Mouse (Mus musculus) G1E (cell line): ENCODE measurements around the gene Plekhh2. TPM values are rescaled to one million over a fixed set of nuclear protein-coding genes. Genes with fewer than 3 reads are reported as not detected.

Source experiments
- ATAC-seq: 2 replicates; pipeline ENCODE4 v1.8.0; 2016; ENCODE audit warnings: mild to moderate bottlenecking; ENCODE audit not compliant: insufficient number of reproducible peaks, poor library complexity, low FRiP score, severe bottlenecking; ENCODE audit errors: extremely low read depth
- DNase-seq: peaks from one replicate; pipeline ENCODE4 v3.0.0; 2012; ENCODE audit warnings: low spot score
- H3K27me3 ChIP-seq: 2 replicates; pipeline ENCODE4 v1.6.1; 2012; ENCODE audit warnings: mild to moderate bottlenecking, low read length, inconsistent platforms; ENCODE audit not compliant: insufficient read depth
- H3K36me3 ChIP-seq: replicated peaks from 2 replicates; pipeline ENCODE3; 2012; ENCODE audit warnings: mild to moderate bottlenecking, inconsistent platforms
- H3K4me1 ChIP-seq: 2 replicates; pipeline ENCODE4 v1.6.1; 2012; ENCODE audit warnings: low read depth, low read length, inconsistent platforms, mixed read lengths; ENCODE audit not compliant: insufficient read depth
- H3K4me3 ChIP-seq: 2 replicates; pipeline ENCODE4 v1.5.1; 2012; ENCODE audit warnings: low read depth, mild to moderate bottlenecking, inconsistent platforms, low read length, moderate library complexity, mixed read lengths
- H3K9me3 ChIP-seq: replicated peaks from 2 replicates; pipeline ENCODE4 v1.6.1; 2012; ENCODE audit warnings: inconsistent platforms
- CTCF ChIP-seq: IDR thresholded peaks from 2 replicates; pipeline ENCODE4 v1.5.1; 2012; ENCODE audit warnings: low read depth, low read length, inconsistent platforms, mixed read lengths
- GATA1 ChIP-seq: IDR thresholded peaks from 2 replicates; pipeline ENCODE4 v1.6.1; 2012; ENCODE audit warnings: borderline replicate concordance, low read length, inconsistent platforms, mixed read lengths
- GATA2 ChIP-seq: IDR thresholded peaks from 2 replicates; pipeline ENCODE4 v1.6.1; 2012; ENCODE audit warnings: low read depth, low read length, inconsistent platforms, borderline replicate concordance
- POLR2AphosphoS5 ChIP-seq: IDR thresholded peaks from 2 replicates; pipeline ENCODE4 v1.6.1; 2012; ENCODE audit warnings: low read depth, low read length, inconsistent platforms; ENCODE audit not compliant: insufficient replicate concordance
- TAL1 ChIP-seq: conservative IDR thresholded peaks from 2 replicates; pipeline ENCODE4 v1.6.1; 2012; ENCODE audit warnings: low read depth, low read length, inconsistent platforms, mixed read lengths
- polyA plus RNA-seq: library from polyadenylated mRNA; stranded (reverse); fragments of >175 nt; gene quantifications from 2 replicates; pipeline ENCODE4 v1.2.3, GENCODE M21; 2012
- total RNA-seq, 2 experiments: library from RNA; stranded (forward) in 1 of 2; stranded (reverse) in 1 of 2; fragments of 200-1000 nt in 1 of 2; fragments of >200 nt in 1 of 2; fragmentation: Nextera tagmentation in 1 of 2; gene quantifications; 2 replicates each; pipeline ENCODE4 v1.2.3; 2014 to 2017

Gene Plekhh2
- total and polyA plus RNA-seq, 3 experiments = 0.01 to 0.49 TPM; not detected in 1

DNA sequence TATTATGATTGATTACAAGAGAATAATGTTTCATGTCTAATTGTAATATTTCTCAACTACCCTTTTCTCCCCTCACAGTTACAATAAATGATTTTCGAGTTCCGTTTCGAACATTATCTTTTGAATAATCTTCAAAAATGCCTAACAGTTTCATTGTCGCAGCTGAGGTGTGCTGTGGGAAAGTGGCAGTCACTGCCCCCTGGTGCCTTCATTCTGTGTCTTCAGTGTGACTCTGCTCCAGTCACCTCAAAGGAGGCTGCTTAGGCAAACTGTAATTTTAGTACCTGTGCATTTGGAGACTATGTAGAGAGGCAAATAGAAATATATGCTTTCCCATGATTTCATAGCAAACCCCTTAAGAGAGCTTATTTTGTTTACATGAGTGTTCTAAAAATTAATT lies 110.3 kb downstream of the Plekhh2 start:
- ATAC-seq (no peak), DNase-seq (no peak)
- no peaks in the 10 kb centered on the region for H3K27me3 ChIP-seq
- no peaks in the 10 kb centered on the region for H3K9me3 ChIP-seq
- H3K36me3 ChIP-seq = no peaks in the 10 kb centered on the region
- no peak for TF ChIP-seq GATA1
- TF ChIP-seq CTCF = no peak
- TF ChIP-seq POLR2AphosphoS5 = no peak
- TF ChIP-seq GATA2 = no peak
- no peak for TF ChIP-seq TAL1
- H3K4me1 ChIP-seq = no peaks in the 10 kb centered on the region
- H3K4me3 ChIP-seq = no peak overlapping the region

DNA sequence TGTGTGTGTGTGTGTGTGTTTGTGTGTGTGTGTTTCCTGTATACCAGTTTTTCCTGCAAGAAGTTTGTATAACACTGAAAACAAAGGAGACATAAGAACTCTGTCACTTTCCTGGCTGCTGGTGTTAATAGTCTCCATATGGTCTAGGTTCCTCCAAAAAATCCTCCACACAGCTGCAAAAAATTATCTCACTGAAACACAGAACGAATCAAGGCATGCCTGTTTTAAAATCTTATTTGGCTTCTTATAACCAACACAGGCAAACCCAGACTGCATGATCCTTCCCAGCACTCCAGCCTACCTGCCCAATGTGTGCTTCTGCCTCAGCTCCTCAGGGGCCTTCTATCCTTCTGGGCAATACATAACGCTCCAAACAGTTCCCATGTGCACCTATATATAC lies 111.2 kb downstream of the Plekhh2 start:
- H3K36me3 ChIP-seq = no peaks in the 10 kb centered on the region
- no peak for ATAC-seq
- no peaks in the 10 kb centered on the region for H3K27me3 ChIP-seq
- DNase-seq = no peak
- no peak overlapping the region for H3K4me3 ChIP-seq
- TF ChIP-seq TAL1 = no peak
- TF ChIP-seq CTCF = no peak
- TF ChIP-seq GATA2 = no peak
- TF ChIP-seq GATA1 = no peak
- no peak for TF ChIP-seq POLR2AphosphoS5
- no peaks in the 10 kb centered on the region for H3K4me1 ChIP-seq
- no peaks in the 10 kb centered on the region for H3K9me3 ChIP-seq

DNA sequence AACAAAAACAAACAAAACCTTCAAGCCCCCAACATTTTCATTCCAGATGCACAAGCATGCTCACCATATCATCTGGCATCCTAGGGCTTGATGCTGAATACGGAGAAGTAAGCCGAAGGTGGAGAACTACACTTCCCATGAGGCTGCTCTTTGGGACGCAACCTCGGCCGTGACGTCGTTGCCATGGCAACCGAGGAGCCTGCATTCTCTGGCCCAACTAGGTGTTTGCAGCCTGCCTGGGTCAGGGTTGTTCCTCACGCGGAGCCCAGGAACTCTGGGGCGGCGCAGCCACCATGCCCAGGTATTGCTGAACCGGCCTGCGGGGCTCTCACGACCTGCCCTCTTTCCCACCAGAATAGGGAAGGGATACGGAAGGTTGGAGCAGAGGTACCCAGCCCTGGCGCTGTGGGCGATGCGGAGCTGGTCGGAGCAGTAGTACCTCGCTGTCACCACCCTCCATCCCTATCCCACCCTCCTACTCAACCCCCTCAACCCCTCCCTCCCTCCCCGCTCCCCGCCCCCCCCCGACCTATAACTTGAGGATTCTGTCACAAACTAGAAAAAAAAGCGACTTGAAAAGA lies 114.7 kb downstream of the Plekhh2 start, which contains the start of gene Dync2li1:
Gene Dync2li1 (plus strand): TSS at position 221 of the 581 bp plus-strand sequence.
- H3K27me3 ChIP-seq = no peaks in the 10 kb centered on the region
- ATAC-seq (no peak), DNase-seq (no peak)
- no peaks in the 10 kb centered on the region for H3K4me1 ChIP-seq
- no peaks in the 10 kb centered on the region for H3K9me3 ChIP-seq
- no peak for TF ChIP-seq GATA1
- TF ChIP-seq TAL1 = no peak
- TF ChIP-seq POLR2AphosphoS5 = no peak
- no peak for TF ChIP-seq CTCF
- TF ChIP-seq GATA2 = no peak
- H3K36me3 ChIP-seq = no peaks in the 10 kb centered on the region
- H3K4me3 ChIP-seq = no peak within 1 kb of the TSS

DNA sequence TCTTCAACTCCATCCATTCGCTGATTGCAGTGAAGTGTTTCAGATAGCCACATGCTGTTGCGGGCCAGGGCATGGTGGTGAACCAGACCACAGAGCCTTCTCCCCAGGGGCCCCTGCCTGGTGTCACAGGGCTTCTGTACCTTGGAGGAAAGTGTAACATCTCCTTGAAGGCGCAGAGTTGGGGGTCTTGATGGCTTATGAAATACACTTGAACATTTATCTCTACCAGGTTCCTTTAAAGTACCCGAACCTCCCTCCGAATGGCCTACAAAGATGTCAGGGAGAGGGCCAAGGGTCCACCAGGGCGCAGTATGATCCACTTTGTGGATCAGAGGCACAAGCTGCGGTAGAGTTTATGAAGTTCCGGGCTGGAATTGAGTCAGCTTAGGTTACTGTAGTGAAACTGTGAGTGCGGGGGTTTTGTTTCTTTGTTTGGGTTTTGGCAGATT lies 115.2 kb downstream of the Plekhh2 start:
- Histone ChIP-seq H3K27me3 (no peaks in the 10 kb centered on the region), H3K4me3 (no peak overlapping the region), H3K9me3 (no peaks in the 10 kb centered on the region), H3K36me3 (no peaks in the 10 kb centered on the region), H3K4me1 (no peaks in the 10 kb centered on the region)
- TF ChIP-seq GATA2 = no peak
- no peak for TF ChIP-seq TAL1
- ATAC-seq (no peak), DNase-seq (no peak)

DNA sequence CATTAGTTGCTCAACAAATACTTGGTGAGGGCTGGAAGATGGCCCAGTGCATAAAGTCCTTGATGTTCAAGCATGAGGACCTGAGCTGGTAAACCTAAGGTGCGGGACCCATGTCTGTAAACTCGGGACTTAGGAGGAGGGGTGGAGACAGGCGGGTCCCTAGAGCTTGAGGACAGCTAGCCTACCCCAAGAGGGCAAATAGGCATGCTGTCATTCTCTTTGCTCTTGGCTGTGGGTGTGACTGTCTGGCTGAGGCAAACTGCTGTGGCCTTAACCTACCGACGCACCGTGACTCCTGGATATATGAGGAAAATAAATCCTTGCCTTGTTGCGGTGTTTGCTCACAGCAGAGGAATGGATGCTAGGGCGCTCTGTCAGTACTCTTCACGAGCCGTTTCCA lies 116.0 kb downstream of the Plekhh2 start:
- H3K36me3 ChIP-seq = no peaks in the 10 kb centered on the region
- TF ChIP-seq TAL1 (no peak), GATA2 (no peak), CTCF (no peak)
- no peaks in the 10 kb centered on the region; the same call in 1 of the 2 replicates for H3K27me3 ChIP-seq
- no peak for ATAC-seq
- no peaks in the 10 kb centered on the region for H3K4me1 ChIP-seq
- H3K4me3 ChIP-seq = no peak overlapping the region
- DNase-seq = no peak
- H3K9me3 ChIP-seq = no peaks in the 10 kb centered on the region

DNA sequence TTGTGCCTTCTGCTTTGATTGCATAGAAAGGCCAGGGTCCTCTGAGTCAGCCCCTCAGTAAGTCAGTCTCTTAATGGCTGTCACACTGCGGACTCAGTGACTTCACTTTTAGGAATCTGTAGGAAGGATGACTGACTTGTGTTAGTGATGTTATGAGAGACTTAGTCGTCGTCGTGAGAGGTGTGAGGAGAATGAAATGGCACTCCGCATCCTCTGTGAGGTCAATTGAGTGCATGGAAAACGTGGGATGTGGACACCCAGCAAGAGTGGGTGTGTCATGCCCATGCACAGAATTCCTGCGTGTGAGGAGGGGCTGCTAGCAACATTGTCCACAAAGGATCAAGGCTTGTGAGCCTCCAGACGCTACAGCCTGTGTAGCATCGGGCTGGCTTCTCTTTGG lies 116.9 kb downstream of the Plekhh2 start:
- Histone ChIP-seq H3K4me3 (no peak overlapping the region), H3K9me3 (no peaks in the 10 kb centered on the region), H3K36me3 (no peaks in the 10 kb centered on the region), H3K27me3 (peaks cover 2% of the 10 kb centered on the region; the same call in 1 of the 2 replicates), H3K4me1 (no peaks in the 10 kb centered on the region)
- DNase-seq (no peak), ATAC-seq (no peak)
- no peak for TF ChIP-seq POLR2AphosphoS5
- no peak for TF ChIP-seq TAL1
- TF ChIP-seq GATA1 = no peak
- TF ChIP-seq CTCF = no peak
- no peak for TF ChIP-seq GATA2

DNA sequence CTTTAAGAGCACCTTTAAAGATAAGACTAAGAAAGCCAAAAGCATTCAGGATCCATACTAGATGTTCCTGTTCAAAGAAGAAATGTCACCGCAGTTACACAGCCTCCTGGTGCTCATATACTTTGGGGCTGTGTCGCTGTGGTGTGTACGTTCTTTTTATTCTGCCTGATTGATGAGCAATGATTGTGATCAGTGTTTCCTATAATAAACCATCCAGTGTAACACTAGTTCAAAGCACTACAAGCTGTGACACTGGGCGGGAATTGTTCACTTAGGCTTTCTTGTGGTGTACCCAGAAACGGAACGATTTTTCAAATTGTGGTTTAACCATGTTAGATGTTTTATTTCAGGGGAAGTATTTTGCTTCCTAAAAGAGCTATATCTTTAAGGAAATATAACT lies 120.1 kb downstream of the Plekhh2 start:
- ATAC-seq (no peak), DNase-seq (no peak)
- Histone ChIP-seq H3K36me3 (no peaks in the 10 kb centered on the region), H3K27me3 (peaks cover 2% of the 10 kb centered on the region; the same call in 1 of the 2 replicates), H3K4me1 (no peaks in the 10 kb centered on the region), H3K4me3 (no peak overlapping the region), H3K9me3 (no peaks in the 10 kb centered on the region)
- no peak for TF ChIP-seq GATA2
- no peak for TF ChIP-seq CTCF
- no peak for TF ChIP-seq GATA1
- TF ChIP-seq POLR2AphosphoS5 = no peak
- no peak for TF ChIP-seq TAL1
